Mouse (Mus musculus) heart, embryonic 16.5 days (tissue): Measurements from ENCODE around the gene Mrs2. TPM values are rescaled to one million over a fixed set of nuclear protein-coding genes. Genes with fewer than 3 reads are reported as not detected.
"Not testable (repeated sequence)": the region's sequence is repeated elsewhere in the genome, so short reads cannot be mapped to it uniquely, and the experiment has no call there.

ENCODE experiments used
- ATAC-seq: fragments of 200-750 bp; cut with Nextera tagmentation; replicated peaks from 2 replicates; pipeline ENCODE4 v1.8.0; 2017; ENCODE audit warnings: moderate number of reproducible peaks; ENCODE audit not compliant: insufficient read depth, low FRiP score; ENCODE audit errors: extremely low read depth
- H3K27ac ChIP-seq: fragments of 300-500 bp; sonication (generic); 2 replicates; pipeline ENCODE4 v1.5.1; 2014; ENCODE audit warnings: mild to moderate bottlenecking, low read length, control low read depth, moderate library complexity
- H3K27me3 ChIP-seq: fragments of 300-500 bp; sonication (generic); 2 replicates; pipeline ENCODE4 v1.6.1; 2014; ENCODE audit warnings: low read length, mixed read lengths; ENCODE audit not compliant: control insufficient read depth, insufficient read depth
- H3K36me3 ChIP-seq: fragments of 300-500 bp; sonication (generic); 2 replicates; pipeline ENCODE4 v1.6.1; 2014; ENCODE audit not compliant: control insufficient read depth, insufficient read depth
- H3K4me1 ChIP-seq: fragments of 300-500 bp; sonication (generic); 2 replicates; pipeline ENCODE4 v1.6.1; 2014; ENCODE audit warnings: low read length, mixed read lengths; ENCODE audit not compliant: control insufficient read depth, insufficient read depth
- H3K4me2 ChIP-seq: fragments of 300-500 bp; sonication (generic); 2 replicates; pipeline ENCODE4 v1.6.1; 2014; ENCODE audit warnings: low read depth, mild to moderate bottlenecking, control low read depth, low read length
- H3K4me3 ChIP-seq: fragments of 300-500 bp; sonication (generic); 2 replicates; pipeline ENCODE4 v1.5.1; 2014; ENCODE audit warnings: mild to moderate bottlenecking, control low read depth, low read length
- H3K9ac ChIP-seq: fragments of 300-500 bp; sonication (generic); 2 replicates; pipeline ENCODE4 v1.6.1; 2014; ENCODE audit warnings: low read length, control low read depth
- H3K9me3 ChIP-seq: fragments of 300-500 bp; sonication (generic); replicated peaks from 2 replicates; pipeline ENCODE4 v1.6.1; 2016; ENCODE audit warnings: low read length; ENCODE audit not compliant: control insufficient read depth
- WGBS: fragments of 180-500 bp; shearing (Covaris S2); extraction: QIAGEN DNeasy Blood & Tissue Kit; methylation state at CpG from one replicate; pipeline ENCODE4 v1.1.7; 2014; 5-methylcytosine and 5-hydroxymethylcytosine counted together
- polyA plus RNA-seq: library from polyadenylated mRNA; unstranded; fragments of >200 nt; fragmentation: Nextera tagmentation; extraction: Ambion mirVana; gene quantifications from 2 replicates; pipeline ENCODE4 v1.2.1, GENCODE M21; 2015

Mrs2 gene
- polyA plus RNA-seq, 1 experiment from 2014 or later, result 15.8 TPM

GRCm38 (mm10) chr13:24993160-24993559 lies 27.0 kb downstream of the Mrs2 start:
- Histone ChIP-seq H3K27me3 (no peaks in the 10 kb centered on the region), H3K9me3 (no peaks in the 10 kb centered on the region), H3K36me3 (peaks cover 50% of the 10 kb centered on the region), H3K9ac (no peak overlapping the region), H3K4me1 (no peaks in the 10 kb centered on the region), H3K4me3 (no peak overlapping the region), H3K27ac (no peak overlapping the region), H3K4me2 (no peak overlapping the region)
- ATAC-seq, result peak; percentile 43; the same call in 1 of the 2 replicates
- WGBS, result 39% methylated on average over 2 of the region's 2 CpGs

- Histone ChIP-seq H3K27ac (no peak overlapping the region), H3K36me3 (peaks cover 17% of the 10 kb centered on the region; the same call in 1 of the 2 replicates), H3K9ac (no peak overlapping the region), H3K4me3 (no peak overlapping the region), H3K9me3 (no peaks in the 10 kb centered on the region), H3K27me3 (no peaks in the 10 kb centered on the region), H3K4me2 (no peak overlapping the region), H3K4me1 (no peaks in the 10 kb centered on the region)
- WGBS, result 74% methylated on average over 6 of the region's 6 CpGs
- ATAC-seq, result no peak
These were observed 31.2 kb downstream of the Mrs2 start for GRCm38 (mm10) chr13:24989006-24989405.

- no peak overlapping the region for H3K4me3 ChIP-seq
- no peaks in the 10 kb centered on the region for H3K9me3 ChIP-seq
- H3K9ac ChIP-seq, result no peak overlapping the region
- peaks cover 14% of the 10 kb centered on the region; the same call in 1 of the 2 replicates for H3K36me3 ChIP-seq
- no peak overlapping the region for H3K27ac ChIP-seq
- ATAC-seq, result no peak; the same call in 1 of the 2 replicates
- no peaks in the 10 kb centered on the region for H3K27me3 ChIP-seq
- H3K4me1 ChIP-seq, result no peaks in the 10 kb centered on the region
- no peak overlapping the region for H3K4me2 ChIP-seq
- 43% methylated on average over 7 of the region's 7 CpGs for WGBS
These were observed 31.8 kb downstream of the Mrs2 start for GRCm38 (mm10) chr13:24988391-24988790.

- ATAC-seq, result no peak
- no peaks in the 10 kb centered on the region for H3K27me3 ChIP-seq
- 61% methylated on average over 2 of the region's 2 CpGs for WGBS
- peaks cover 9% of the 10 kb centered on the region; the same call in 1 of the 2 replicates for H3K36me3 ChIP-seq
- H3K27ac ChIP-seq, result no peak overlapping the region
- no peak overlapping the region for H3K4me2 ChIP-seq
- no peaks in the 10 kb centered on the region for H3K4me1 ChIP-seq
- H3K9ac ChIP-seq, result no peak overlapping the region
- no peaks in the 10 kb centered on the region for H3K9me3 ChIP-seq
- no peak overlapping the region for H3K4me3 ChIP-seq
These were observed 34.7 kb downstream of the Mrs2 start for GRCm38 (mm10) chr13:24985435-24985834.

- no peaks in the 10 kb centered on the region for H3K4me1 ChIP-seq
- no peaks in the 10 kb centered on the region for H3K36me3 ChIP-seq
- H3K9me3 ChIP-seq, result no peaks in the 10 kb centered on the region
- 79% methylated on average over 6 of the region's 6 CpGs for WGBS
- no peak overlapping the region for H3K27ac ChIP-seq
- no peak overlapping the region for H3K9ac ChIP-seq
- no peak for ATAC-seq
- no peak overlapping the region for H3K4me3 ChIP-seq
- H3K27me3 ChIP-seq, result no peaks in the 10 kb centered on the region
- H3K4me2 ChIP-seq, result no peak overlapping the region
These were observed 39.1 kb downstream of the Mrs2 start for GRCm38 (mm10) chr13:24981031-24981430.

- 75% methylated on average over 5 of the region's 5 CpGs for WGBS
These were observed 42.3 kb downstream of the Mrs2 start for GRCm38 (mm10) chr13:24977820-24978342.

GRCm38 (mm10) chr13:24976384-24976783 lies 43.8 kb downstream of the Mrs2 start:
- Histone ChIP-seq H3K4me1 (no peaks in the 10 kb centered on the region), H3K27ac (no peak overlapping the region), H3K4me3 (no peak overlapping the region), H3K9ac (no peak overlapping the region), H3K9me3 (no peaks in the 10 kb centered on the region), H3K4me2 (no peak overlapping the region), H3K36me3 (no peaks in the 10 kb centered on the region), H3K27me3 (no peaks in the 10 kb centered on the region)
- 71% methylated on average over 4 of the region's 4 CpGs for WGBS
- no peak for ATAC-seq

More at GRCm38 (mm10) chr13:24977820-24978342, 42.3 kb downstream of the Mrs2 start:
- Histone ChIP-seq H3K27ac (no peak overlapping the region), H3K9ac (no peak overlapping the region), H3K4me1 (no peaks in the 10 kb centered on the region), H3K27me3 (no peaks in the 10 kb centered on the region), H3K4me3 (no peak overlapping the region), H3K36me3 (no peaks in the 10 kb centered on the region), H3K9me3 (no peaks in the 10 kb centered on the region), H3K4me2 (no peak overlapping the region)
- ATAC-seq, result no peak

- H3K27ac ChIP-seq, ATAC-seq, H3K27me3 ChIP-seq, H3K4me2 ChIP-seq, H3K4me3 ChIP-seq, H3K9ac ChIP-seq, H3K9me3 ChIP-seq, H3K36me3 ChIP-seq, H3K4me1 ChIP-seq: not testable (repeated sequence)
- WGBS, result 69% methylated on average over 3 of the region's 3 CpGs
These were observed 48.4 kb downstream of the Mrs2 start for GRCm38 (mm10) chr13:24971776-24972175.

GRCm38 (mm10) chr13:24965846-24966201 lies 54.4 kb downstream of the Mrs2 start:
- H3K9ac ChIP-seq, result peak overlapping the region; percentile 45; the same call in 1 of the 2 replicates
- WGBS, result 31% methylated on average over 5 of the region's 5 CpGs
- H3K4me1 ChIP-seq, result peaks cover 3% of the 10 kb centered on the region

More at GRCm38 (mm10) chr13:24965846-24966201, 54.4 kb downstream of the Mrs2 start:
- Histone ChIP-seq H3K27me3 (no peaks in the 10 kb centered on the region), H3K27ac (no peak overlapping the region), H3K4me2 (peak overlapping the region; percentile 73), H3K4me3 (peak overlapping the region; percentile 54), H3K36me3 (no peaks in the 10 kb centered on the region), H3K9me3 (no peaks in the 10 kb centered on the region)
- no peak for ATAC-seq
